Mouse (Mus musculus): Measurements from ENCODE around the gene Ccdc190.
A peak's percentile ranks its signal among the peaks of the same experiment; 100 is the strongest.

The Ccdc190 gene

GRCm38 (mm10) chr1:169928454-169928971 lies at the start of gene Ccdc190:
Gene Ccdc190, plus strand, starts transcription at chr1:169928648.
- no peak for DNase-seq (ENCODE audit: low read depth, low spot score)

DNA sequence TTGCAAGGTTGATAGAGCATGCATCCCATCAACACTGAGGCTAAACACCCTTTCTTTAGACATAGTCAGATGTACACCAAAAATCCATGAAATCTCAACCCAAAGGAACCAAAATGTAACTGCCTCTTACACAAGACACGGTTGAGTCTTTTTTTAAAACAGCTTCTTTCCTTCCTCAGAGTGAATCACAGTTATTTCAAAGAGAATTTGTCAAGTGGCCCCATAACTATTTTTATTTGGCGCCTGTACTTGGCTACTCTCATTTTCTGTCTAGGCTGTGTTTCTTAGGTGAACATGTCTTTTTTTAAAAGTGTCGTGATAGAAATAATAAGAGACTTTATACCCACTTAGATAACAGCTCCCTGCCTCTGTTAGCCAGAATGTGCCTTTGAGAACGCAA lies 49.4 kb upstream of the Ccdc190 start:
- DNase-seq (ENCODE audit: low read depth, low spot score), result no peak

DNA sequence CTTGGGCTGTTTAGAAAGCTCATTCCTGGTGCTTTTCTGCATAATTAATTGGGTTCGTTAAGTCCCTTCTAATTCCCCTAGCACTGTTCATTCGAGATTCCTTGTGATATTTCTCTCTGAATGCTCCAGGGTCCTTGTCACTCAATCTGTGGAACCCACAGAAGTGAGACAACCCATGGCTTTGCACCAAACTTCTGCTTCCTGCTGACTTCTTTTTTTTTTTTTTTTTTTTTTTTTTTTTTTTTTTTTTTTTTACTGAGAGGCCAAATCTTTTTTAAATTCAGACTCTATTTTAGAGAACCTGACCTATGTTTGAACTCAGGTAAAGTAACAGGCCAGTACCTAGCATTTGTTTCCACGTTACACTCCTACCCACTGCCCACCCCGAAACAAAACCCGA lies 48.3 kb upstream of the Ccdc190 start:
- no peak for DNase-seq (ENCODE audit: low read depth, low spot score)

DNA sequence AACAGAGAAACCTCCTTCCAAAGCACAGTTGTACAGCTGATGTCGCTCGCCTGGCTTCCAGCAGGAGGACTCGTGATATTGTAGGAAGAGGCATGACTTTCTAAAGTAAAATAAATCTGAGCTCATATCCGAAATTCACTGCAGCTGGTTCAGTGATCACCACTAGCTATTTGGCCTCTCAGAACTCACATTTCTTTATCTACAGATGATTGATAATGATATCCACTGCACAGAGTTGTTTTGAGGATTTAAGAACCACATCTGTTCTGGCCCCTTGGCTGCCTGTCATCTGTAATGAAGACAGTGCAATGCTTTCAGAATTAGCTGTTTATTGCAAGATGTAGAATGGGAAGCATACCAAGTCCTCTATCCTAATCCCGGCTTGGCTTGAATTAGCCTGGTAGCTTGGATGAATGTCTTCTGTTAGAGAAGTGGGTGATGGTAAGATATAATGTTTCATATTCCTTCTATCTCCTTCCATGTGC lies 45.3 kb upstream of the Ccdc190 start:
- no peak for DNase-seq (ENCODE audit: low read depth, low spot score)

DNA sequence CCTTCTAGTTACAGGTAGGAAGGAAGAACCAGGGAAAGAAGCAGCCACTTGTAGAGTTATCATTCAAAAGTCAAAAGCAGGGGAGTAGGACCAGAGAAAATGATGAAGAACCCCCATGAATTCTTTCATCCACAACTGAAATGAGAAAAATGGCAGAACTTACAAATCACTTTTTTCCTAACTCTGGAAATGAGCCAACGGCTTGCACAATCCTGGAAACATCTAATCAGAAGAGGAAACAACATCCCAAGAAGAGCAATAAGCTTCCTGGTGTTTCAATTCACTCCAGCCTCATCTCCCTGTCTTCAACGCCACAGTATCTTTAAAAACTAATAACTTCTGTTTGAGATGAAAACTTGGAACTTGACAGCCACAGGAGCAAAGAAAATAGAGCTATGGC lies 39.2 kb upstream of the Ccdc190 start:
- DNase-seq (ENCODE audit: low read depth, low spot score), result no peak

DNA sequence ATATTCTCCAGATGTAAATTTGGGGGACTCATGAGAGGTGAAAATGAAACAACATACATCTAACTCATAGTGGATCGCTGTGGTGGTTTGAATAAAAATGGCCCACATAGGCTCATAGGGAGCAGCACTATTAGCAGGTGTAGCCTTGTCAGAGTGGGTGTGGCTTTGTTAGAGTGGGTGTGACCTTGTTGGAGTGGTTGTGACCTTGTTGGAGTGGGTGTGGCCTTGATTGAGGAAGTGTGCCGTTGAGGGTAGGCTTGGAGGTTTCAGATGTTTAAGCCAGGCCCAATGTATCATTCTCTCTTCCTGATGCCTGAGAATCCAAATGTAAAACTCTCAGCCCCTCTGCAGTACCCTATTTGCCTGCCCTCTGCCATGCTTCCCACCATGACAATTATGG lies 34.5 kb upstream of the Ccdc190 start:
- DNase-seq (ENCODE audit: low read depth, low spot score), result no peak

DNA sequence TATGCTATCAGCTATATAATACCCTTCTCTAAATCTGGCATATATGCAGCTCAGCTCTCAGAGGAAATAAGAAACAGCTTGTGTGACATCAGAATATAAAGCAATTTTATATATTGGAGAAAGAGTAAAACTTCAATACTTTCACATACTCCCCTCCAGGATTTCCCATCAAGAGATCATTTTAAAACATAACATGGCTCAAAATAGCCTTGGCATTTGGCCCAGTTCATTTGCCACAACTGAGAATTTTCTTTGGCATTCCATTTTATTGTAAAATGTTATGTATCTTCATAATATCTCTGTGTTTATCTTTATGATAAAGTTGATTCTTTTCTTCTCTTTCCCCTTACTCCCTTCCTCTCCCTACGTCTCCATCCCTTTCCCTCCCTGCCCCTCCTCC lies 32.8 kb upstream of the Ccdc190 start:
- DNase-seq (ENCODE audit: low read depth, low spot score), result no peak

- no peak for DNase-seq (ENCODE audit: low read depth, low spot score)
These were observed 30.5 kb upstream of the Ccdc190 start for GRCm38 (mm10) chr1:169897916-169898315.

- DNase-seq (ENCODE audit: low read depth, low spot score), result no peak
These were observed 29.8 kb upstream of the Ccdc190 start for GRCm38 (mm10) chr1:169898607-169899006.

DNA sequence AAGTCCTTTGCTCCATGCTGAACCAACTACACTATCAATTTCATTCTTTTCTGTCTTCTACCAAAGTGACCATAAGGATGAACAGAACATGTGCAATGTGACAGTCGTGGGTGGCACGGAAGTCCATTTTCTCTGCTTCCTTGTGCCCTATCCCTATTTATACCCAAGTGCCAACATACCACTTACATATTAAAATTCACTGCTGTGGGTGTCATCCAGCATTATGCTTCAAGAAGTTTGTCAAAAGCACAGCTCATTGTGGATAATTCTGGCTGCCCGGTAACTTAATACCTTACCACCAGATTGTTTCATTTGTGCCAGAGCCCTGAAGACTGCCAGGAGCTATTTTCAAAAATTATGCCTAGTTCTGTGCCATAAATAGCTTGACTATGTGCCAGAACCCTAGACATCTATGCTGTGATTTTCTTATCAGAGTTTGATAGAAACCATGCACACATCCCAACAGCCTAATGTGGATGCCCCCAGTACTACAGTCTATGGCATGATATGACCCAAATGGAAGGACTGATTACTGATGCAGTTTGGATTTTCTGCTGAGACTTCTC lies 27.6 kb upstream of the Ccdc190 start:
- no peak for DNase-seq (ENCODE audit: low read depth, low spot score)

GRCm38 (mm10) chr1:169909163-169909562 lies 19.3 kb upstream of the Ccdc190 start:
- DNase-seq (ENCODE audit: low read depth, low spot score), result no peak

GRCm38 (mm10) chr1:169909659-169910058 lies 18.8 kb upstream of the Ccdc190 start:
- no peak for DNase-seq (ENCODE audit: low read depth, low spot score)

DNA sequence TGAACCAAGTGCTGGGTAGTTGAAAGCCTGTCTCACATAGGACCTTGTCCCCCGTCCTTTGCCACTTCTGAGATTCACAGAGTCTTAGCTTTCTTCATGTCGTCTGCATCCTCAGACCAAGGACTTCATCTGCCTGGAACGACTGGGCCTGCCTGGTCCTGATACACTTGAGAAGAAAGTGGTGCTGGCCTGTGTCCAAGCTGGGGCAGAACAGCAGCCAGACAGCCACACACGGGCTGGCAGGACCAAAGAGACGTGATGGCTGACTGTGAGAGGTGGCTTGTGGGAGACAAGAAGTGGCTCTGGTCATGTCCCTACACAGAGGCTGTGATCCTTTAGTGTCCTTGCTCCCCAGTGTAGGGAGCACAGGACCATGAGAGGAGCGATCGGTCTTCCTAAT lies 17.7 kb upstream of the Ccdc190 start:
- DNase-seq (ENCODE audit: low read depth, low spot score), result no peak

- DNase-seq (ENCODE audit: low read depth, low spot score), result no peak
These were observed 16.9 kb upstream of the Ccdc190 start for GRCm38 (mm10) chr1:169911526-169911925.

DNA sequence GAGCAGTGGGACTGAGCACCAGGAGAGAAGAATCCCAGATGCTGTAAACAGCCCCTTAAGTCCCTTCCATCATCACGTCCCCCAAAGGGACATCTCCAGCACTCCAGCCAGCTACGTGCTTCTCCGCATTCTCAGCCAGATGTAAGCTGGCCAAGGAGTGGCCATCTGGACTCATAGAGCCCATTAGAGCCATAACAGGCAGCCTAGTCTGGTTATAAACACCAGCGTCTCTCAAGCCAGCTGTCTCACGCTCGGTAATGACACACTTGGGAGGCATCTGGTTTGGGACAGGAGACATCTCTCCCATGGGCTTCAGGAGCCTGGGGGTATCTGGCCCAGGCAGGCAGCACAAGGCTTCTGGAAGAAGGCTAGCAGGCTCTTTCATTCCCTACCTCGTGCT lies 11.8 kb upstream of the Ccdc190 start:
- DNase-seq (ENCODE audit: low read depth, low spot score), result no peak

- no peak for DNase-seq (ENCODE audit: low read depth, low spot score)
These were observed 11.2 kb upstream of the Ccdc190 start for GRCm38 (mm10) chr1:169917115-169917796.

GRCm38 (mm10) chr1:169917998-169918397 lies 10.4 kb upstream of the Ccdc190 start:
- no peak for DNase-seq (ENCODE audit: low read depth, low spot score)

DNA sequence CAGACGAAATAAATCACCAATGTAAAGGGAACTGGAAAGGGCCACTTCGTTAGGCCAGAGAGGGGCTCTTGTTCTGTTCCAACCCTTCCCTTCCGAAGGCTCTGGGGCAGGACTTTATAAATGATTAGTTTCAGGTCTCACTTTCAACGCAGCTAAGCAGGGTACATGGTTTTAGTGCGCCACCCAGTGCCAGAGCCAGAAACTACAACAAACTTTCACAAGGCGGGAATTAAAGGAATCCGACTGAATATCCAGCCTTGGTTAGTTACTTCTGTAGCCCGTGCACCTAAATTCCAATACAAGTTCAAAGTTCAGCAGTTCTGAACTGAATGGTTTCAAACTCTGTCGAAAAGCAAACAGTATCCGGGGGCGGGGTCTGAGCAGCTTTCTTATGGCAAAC lies 9.2 kb upstream of the Ccdc190 start:
- no peak for DNase-seq (ENCODE audit: low read depth, low spot score)

DNA sequence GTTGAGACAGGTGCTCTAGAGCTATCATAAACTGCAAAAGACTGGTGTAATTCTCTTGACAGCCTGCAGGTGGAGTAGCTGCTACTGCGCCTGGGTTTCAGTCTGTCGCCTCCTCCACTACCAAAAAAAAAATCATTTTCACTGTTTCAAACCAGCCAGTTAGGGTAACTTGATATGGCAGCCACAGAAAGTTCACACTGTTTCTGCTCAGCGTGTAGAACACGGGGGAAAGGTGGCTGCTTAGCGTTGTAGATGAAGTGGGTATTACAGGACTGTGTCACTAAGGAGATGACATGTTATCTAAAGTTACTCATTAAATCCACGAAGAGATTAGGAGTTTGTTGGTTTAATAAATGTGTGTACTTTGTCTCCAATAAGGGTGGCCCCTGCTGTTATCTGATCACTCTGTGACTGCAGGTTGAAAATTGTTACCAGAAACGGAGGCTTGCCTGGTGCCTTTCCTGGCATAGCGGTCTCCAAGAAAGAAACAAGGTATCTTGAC lies 6.7 kb upstream of the Ccdc190 start:
- peak; percentile 8 for DNase-seq (ENCODE audit: low read depth, low spot score)

- DNase-seq (ENCODE audit: low read depth, low spot score), result no peak
These were observed 3.9 kb upstream of the Ccdc190 start for GRCm38 (mm10) chr1:169924567-169924966.

DNA sequence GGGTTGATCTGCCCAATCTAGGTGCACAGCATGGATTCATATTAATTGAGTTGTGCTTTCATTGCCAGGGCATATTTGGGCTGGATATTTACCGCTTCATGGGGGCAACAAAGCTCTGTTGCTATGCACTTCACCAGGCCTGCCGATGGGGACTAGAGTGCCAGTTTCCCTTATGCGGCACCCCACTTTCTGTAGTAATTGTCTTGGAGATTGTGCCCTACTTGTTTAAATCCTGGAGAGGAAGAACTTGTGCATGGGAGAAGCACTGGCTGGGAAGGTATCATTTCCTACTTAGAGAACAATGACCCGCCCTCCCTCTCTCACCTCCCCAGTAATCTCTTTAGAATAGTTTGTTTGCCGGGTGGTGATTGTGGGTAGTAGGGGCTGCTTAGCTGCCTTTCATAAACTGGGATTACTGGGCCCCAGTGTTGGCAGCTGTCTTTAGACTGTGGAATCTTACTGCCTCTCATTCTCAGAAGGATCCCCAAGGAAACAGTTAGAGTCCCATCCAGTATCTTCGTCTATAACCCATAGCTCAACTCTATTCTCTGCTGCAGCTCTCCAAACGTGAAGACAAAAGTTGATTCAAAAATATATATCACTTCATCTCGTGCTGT lies 587 bp upstream of the Ccdc190 start:
- DNase-seq (ENCODE audit: low read depth, low spot score), result no peak

GRCm38 (mm10) chr1:169931698-169932097 lies 3.2 kb downstream of the Ccdc190 start:
- DNase-seq (ENCODE audit: low read depth, low spot score), result no peak

All from CD4-positive helper T cell, adult 2 months (primary cell).